Mouse (Mus musculus) testis, adult 2 months (tissue): ENCODE measurements at regions not wholly inside any gene's neighbourhood (a gene's known extent, or its start where the extent isn't known, plus 50 kb on each side); places are given as distances from the start of the nearest gene placed in this dataset.

Experiments
- H3K27ac ChIP-seq: fragments of 200-500 bp; 2 replicates; pipeline ENCODE4 v1.5.1; 2012; ENCODE audit warnings: low read depth, low read length; ENCODE audit not compliant: control insufficient read depth, insufficient read depth
- H3K27me3 ChIP-seq: fragments of 200-500 bp; 2 replicates; pipeline ENCODE4 v1.6.1; 2012; ENCODE audit warnings: mild to moderate bottlenecking, low read length, moderate library complexity; ENCODE audit not compliant: control insufficient read depth, insufficient read depth
- H3K36me3 ChIP-seq: fragments of 200-500 bp; 2 replicates; pipeline ENCODE4 v1.6.1; 2012; ENCODE audit warnings: mild to moderate bottlenecking, low read length; ENCODE audit not compliant: control insufficient read depth, insufficient read depth
- H3K4me1 ChIP-seq: fragments of 200-500 bp; 2 replicates; pipeline ENCODE4 v1.6.1; 2012; ENCODE audit warnings: low read length; ENCODE audit not compliant: control insufficient read depth, insufficient read depth
- H3K4me3 ChIP-seq: fragments of 200-500 bp; 2 replicates; pipeline ENCODE4 v1.5.1; 2012; ENCODE audit warnings: low read depth, mild to moderate bottlenecking, low read length, moderate library complexity, mixed read lengths; ENCODE audit not compliant: control insufficient read depth
- CTCF ChIP-seq: fragments of 200-500 bp; IDR thresholded peaks from 2 replicates; pipeline ENCODE4 v1.5.1; 2012; ENCODE audit warnings: low read depth, mild to moderate bottlenecking, inconsistent platforms, low read length, moderate library complexity; ENCODE audit not compliant: control insufficient read depth, insufficient read depth, insufficient replicate concordance
- POLR2A ChIP-seq: fragments of 200-500 bp; IDR thresholded peaks from 2 replicates; pipeline ENCODE4 v1.6.1; 2012; ENCODE audit warnings: low read depth, mild to moderate bottlenecking, inconsistent platforms, low read length, moderate library complexity; ENCODE audit not compliant: control insufficient read depth

GRCm38 (mm10) chr11:12857358-12858199 lies 392.8 kb upstream of the Cobl start:
- no peaks in the 10 kb centered on the region for H3K36me3 ChIP-seq
- no peaks in the 10 kb centered on the region for H3K27me3 ChIP-seq
- H3K4me1 ChIP-seq = no peaks in the 10 kb centered on the region
- TF ChIP-seq POLR2A (no peak), CTCF (no peak)
- H3K4me3 ChIP-seq = no peak overlapping the region
- H3K27ac ChIP-seq = no peak overlapping the region

- H3K36me3 ChIP-seq = no peaks in the 10 kb centered on the region
- TF ChIP-seq CTCF (no peak), POLR2A (no peak)
- no peak overlapping the region for H3K27ac ChIP-seq
- no peaks in the 10 kb centered on the region for H3K27me3 ChIP-seq
- no peaks in the 10 kb centered on the region for H3K4me1 ChIP-seq
- no peak overlapping the region for H3K4me3 ChIP-seq
Measured at GRCm38 (mm10) chr11:12847793-12848192, 383.0 kb upstream of the Cobl start.

DNA sequence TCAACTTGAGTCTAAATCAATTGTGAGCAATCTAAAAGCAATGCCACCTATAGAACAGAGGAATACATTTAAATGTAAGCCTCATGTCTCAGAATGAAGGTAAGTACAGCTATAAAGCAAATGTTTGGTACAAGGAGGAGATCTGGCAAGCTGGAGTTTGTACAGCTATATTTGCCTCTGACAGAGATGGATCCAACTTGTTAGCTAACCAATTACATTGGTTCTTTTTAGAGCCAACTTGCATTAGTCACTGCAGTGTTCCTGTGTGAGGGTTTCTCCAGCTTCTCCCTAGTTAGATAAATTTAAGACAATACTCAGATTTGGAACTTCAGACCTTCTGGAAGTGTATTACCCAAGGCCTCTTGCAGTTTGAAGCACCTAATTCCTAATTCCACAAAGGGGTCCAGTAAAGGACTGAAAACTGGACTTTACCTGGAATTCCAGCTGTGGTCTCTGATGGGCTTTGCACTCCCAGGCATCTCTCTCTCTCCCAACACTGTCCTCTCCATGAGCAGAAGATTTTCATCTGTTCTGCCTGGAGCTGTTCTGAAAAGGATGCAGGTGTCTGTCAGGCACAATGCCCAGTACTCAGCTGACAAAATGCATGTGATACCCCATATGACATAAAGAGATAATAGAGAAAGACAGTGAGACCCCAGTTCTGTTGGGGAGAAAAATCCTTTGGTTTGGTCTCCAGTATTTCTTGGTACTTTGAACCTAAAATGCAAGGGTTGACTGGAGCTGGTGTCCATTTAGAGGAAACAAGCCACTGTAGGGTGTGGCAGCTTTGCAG lies 379.1 kb upstream of the Cobl start:
- H3K27ac ChIP-seq = no peak overlapping the region
- no peaks in the 10 kb centered on the region for H3K4me1 ChIP-seq
- no peak overlapping the region for H3K4me3 ChIP-seq
- H3K36me3 ChIP-seq = no peaks in the 10 kb centered on the region
- H3K27me3 ChIP-seq = no peaks in the 10 kb centered on the region
- TF ChIP-seq POLR2A (no peak), CTCF (no peak)

DNA sequence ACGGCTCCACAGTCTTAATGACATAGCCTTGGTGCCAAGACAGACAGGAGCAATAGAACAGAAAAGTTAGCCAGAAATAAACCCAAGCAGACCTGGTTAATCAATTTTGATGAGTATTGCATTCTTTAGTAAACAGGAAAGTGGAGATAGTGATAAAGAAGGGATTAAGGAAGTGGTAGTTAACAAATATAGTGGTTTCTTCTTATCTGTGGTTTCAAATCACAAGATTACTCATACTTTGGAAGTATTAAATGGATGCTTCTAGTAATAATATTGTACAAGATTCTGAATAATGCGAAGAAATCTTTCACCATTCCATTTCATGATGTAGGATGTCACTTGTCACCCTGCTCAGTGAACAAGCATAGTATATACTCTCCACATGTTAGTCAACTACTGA lies 376.6 kb upstream of the Cobl start:
- Histone ChIP-seq H3K27ac (no peak overlapping the region), H3K4me1 (no peaks in the 10 kb centered on the region), H3K27me3 (no peaks in the 10 kb centered on the region), H3K36me3 (no peaks in the 10 kb centered on the region), H3K4me3 (no peak overlapping the region)
- TF ChIP-seq POLR2A = no peak
- TF ChIP-seq CTCF = no peak

DNA sequence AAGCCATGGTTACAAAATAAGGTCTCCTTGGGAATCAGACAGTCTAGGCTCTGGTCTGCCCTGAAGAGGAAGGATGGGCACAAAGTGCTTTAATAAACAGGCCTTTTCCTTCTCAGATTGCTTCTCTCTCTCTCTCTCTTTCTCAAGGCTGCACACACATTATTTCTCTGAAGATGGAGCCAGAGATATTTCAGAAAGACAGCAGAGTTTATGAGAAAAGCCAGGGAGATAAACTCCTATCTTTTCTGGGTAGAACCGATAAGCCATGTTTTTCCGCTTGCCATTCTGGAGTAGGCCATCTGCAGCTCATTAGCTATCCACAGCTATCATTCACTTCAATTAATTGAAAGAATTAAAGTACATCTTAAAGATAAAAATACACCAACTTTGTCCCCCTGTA lies 373.2 kb upstream of the Cobl start:
- H3K36me3 ChIP-seq = no peaks in the 10 kb centered on the region
- no peak for TF ChIP-seq POLR2A
- no peak for TF ChIP-seq CTCF
- H3K27me3 ChIP-seq = no peaks in the 10 kb centered on the region
- no peak overlapping the region for H3K4me3 ChIP-seq
- no peaks in the 10 kb centered on the region for H3K4me1 ChIP-seq
- no peak overlapping the region for H3K27ac ChIP-seq

DNA sequence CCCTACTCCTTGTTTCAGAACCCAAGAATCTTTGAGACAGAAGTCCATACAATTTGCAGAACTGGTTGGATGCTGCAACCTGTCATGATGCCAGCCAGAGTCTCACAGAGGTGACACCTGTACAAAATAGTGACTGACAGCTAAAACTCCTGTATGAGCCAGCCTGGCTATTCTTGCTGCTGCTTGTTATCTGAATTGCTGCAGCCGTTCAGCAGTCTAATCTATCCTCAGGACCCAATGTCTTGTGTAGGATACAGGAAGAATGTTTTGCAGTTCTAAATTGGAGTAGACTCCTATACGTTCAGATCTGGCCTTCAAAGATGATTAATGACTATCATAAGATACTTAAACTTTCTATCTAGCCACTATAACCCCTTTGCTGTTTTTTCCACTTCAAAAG lies 372.6 kb upstream of the Cobl start:
- H3K4me3 ChIP-seq = no peak overlapping the region
- no peak overlapping the region for H3K27ac ChIP-seq
- no peaks in the 10 kb centered on the region for H3K36me3 ChIP-seq
- H3K4me1 ChIP-seq = no peaks in the 10 kb centered on the region
- no peaks in the 10 kb centered on the region for H3K27me3 ChIP-seq
- no peak for TF ChIP-seq POLR2A
- TF ChIP-seq CTCF = no peak

DNA sequence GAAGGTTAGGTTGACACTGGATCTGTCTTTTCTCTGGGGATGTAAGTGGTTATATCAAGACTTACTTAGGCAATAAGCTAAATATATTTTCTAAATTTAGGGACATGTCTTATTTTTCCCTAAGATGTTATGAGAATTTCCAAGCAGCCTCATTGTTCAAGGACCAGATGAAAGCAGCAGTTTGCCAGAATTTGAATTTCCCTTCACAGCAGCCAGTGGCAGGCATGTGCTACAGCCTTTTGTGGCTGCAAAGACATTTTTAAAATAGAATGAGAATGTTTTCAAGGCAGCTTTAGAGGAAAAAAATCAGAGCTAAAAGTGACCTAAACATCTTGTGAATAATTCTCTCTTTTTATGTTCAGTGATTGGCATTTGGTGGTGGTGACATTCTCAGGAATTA lies 371.6 kb upstream of the Cobl start:
- Histone ChIP-seq H3K27me3 (no peaks in the 10 kb centered on the region), H3K4me3 (no peak overlapping the region), H3K36me3 (no peaks in the 10 kb centered on the region), H3K27ac (no peak overlapping the region), H3K4me1 (no peaks in the 10 kb centered on the region)
- no peak for TF ChIP-seq CTCF
- no peak for TF ChIP-seq POLR2A
